Mouse (Mus musculus): ENCODE results near the gene Lrmp. TPM values are rescaled to one million over a fixed set of nuclear protein-coding genes. Genes with fewer than 3 reads are reported as not detected.

The Lrmp gene
- total and polyA plus RNA-seq, 3 experiments: 92.3 to 163 (median 155) TPM

DNA sequence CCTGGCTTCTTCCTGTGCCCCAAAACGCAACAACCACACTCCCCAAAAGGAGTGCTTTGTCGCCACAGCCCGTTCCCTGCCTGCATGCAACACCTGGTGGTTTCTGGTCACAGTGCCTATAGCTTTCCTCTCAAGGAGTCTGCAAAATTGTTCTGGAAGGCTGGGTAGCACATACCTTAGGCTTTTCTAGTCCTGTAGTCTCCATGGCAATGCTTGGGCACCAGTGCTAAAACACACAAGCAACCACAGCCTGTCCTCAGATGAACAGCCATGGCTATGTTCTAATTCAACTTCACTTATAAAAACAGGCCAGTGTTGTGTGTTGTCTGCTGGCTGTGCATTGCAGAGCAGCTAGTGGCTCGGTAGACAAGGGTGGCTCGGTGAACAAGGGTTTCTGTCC lies 21.4 kb downstream of the Lrmp start:
- Histone ChIP-seq H3K4me3 (replicated peaks in 1 of 3; ENCODE audit: low read depth in 2 of 3, low read length in 2 of 3, poor library complexity in 1 of 3) (no peak overlapping the region), H3K4me1 (ENCODE audit: control insufficient read depth in 1 of 2, insufficient read depth in 2 of 2) (peaks cover 38 to 93% of the 10 kb centered on the region in 2 experiments), H3K9ac (ENCODE audit: insufficient read depth, low read depth) (no peak overlapping the region), H3K27me3 (replicated peaks) (no peaks in the 10 kb centered on the region), H3K36me3 (replicated peaks in 1 of 2; ENCODE audit: control insufficient read depth in 1 of 2, insufficient read depth in 1 of 2, low read length in 1 of 2) (peaks cover 21 to 85% of the 10 kb centered on the region in 2 experiments), H3K9me3 (replicated peaks; ENCODE audit: low read length) (no peaks in the 10 kb centered on the region), H3K27ac (ENCODE audit: insufficient read depth, low read depth) (no peak overlapping the region), H3K79me2 (replicated peaks; ENCODE audit: control insufficient read depth, extremely low read depth, insufficient read depth, poor library complexity, severe bottlenecking) (peaks cover 13% of the 10 kb centered on the region), H3K4me2 (ENCODE audit: insufficient read depth, low read depth, poor library complexity, severe bottlenecking) (no peak overlapping the region)
- no peak for DNase-seq (ENCODE audit: extremely low read depth)
- dilution Hi-C loops (cut with MboI; ENCODE audit: extremely low pct_ligation_motif_present, extremely low pct_unique_long_range_greater_than_20kb, low sequenced_read_pairs): no loop called here
- no peak for TF ChIP-seq ZC3H11A (IDR thresholded peaks at IDR 0.05; ENCODE audit: low read depth, low read length)
- no peak for TF ChIP-seq POLR2A (IDR thresholded peaks at IDR 0.05; ENCODE audit: low read depth, low read length)
- no peak for TF ChIP-seq POLR2AphosphoS2 (IDR thresholded peaks at IDR 0.05; ENCODE audit: low read depth, low read length)
- TF ChIP-seq NRF1 (IDR thresholded peaks at IDR 0.05; ENCODE audit: low read depth, low read length): no peak
- in situ Hi-C loops (cut with MboI; ENCODE audit: low pct_ligation_motif_present, low pct_unique_long_range_greater_than_20kb, low sequenced_read_pairs): no loop called here

DNA sequence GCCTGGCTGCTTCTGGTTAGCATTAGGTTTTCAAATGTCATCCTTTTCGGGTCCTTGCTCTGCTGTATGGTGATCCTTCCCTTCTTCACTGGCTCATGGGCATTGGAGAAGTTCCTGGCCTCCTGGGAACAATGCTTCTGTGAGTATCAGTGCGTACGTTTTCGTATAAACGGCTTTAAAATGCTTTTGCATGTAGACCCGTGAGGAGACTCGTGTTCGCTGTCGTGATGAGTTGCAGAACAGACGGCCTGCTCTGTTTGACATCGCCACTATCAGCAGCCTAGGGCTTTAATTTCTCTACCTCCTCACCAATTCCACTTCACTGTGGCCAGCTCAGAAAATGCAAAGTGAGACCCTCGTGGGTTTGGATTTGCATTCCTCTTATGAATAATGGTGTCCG lies 23.8 kb downstream of the Lrmp start:
- dilution Hi-C loops (cut with MboI; ENCODE audit: extremely low pct_ligation_motif_present, extremely low pct_unique_long_range_greater_than_20kb, low sequenced_read_pairs) (no loop called here), in situ Hi-C loops (cut with MboI; ENCODE audit: low pct_ligation_motif_present, low pct_unique_long_range_greater_than_20kb, low sequenced_read_pairs) (no loop called here)
- no peak for TF ChIP-seq HCFC1 (IDR thresholded peaks at IDR 0.05; ENCODE audit: low read depth, low read length)
- TF ChIP-seq TCF12 (IDR thresholded peaks at IDR 0.05; ENCODE audit: low read depth, low read length): no peak
- TF ChIP-seq SIN3A (IDR thresholded peaks at IDR 0.05; ENCODE audit: low read length): no peak
- TF ChIP-seq KAT2A (IDR thresholded peaks at IDR 0.05; ENCODE audit: insufficient replicate concordance, low read length): no peak
- no peak for TF ChIP-seq MEF2A (IDR thresholded peaks at IDR 0.05; ENCODE audit: borderline replicate concordance, low read depth, low read length)
- no peak for TF ChIP-seq UBTF (IDR thresholded peaks at IDR 0.05; ENCODE audit: low read depth, low read length)
- H3K4me2 ChIP-seq (ENCODE audit: insufficient read depth, low read depth, poor library complexity, severe bottlenecking): no peak overlapping the region
- no peaks in the 10 kb centered on the region for H3K27me3 ChIP-seq (replicated peaks)
- H3K9me3 ChIP-seq (replicated peaks; ENCODE audit: low read length): no peaks in the 10 kb centered on the region
- H3K79me2 ChIP-seq (replicated peaks; ENCODE audit: control insufficient read depth, extremely low read depth, insufficient read depth, poor library complexity, severe bottlenecking): peaks cover 6% of the 10 kb centered on the region
- no peak overlapping the region for H3K9ac ChIP-seq (ENCODE audit: insufficient read depth, low read depth)
- peaks cover 42 to 100% of the 10 kb centered on the region in 2 experiments for H3K4me1 ChIP-seq (ENCODE audit: control insufficient read depth in 1 of 2, insufficient read depth in 2 of 2)
- peak; percentile 64 for DNase-seq (ENCODE audit: extremely low read depth)
- peaks cover 33 to 98% of the 10 kb centered on the region in 2 experiments for H3K36me3 ChIP-seq (replicated peaks in 1 of 2; ENCODE audit: control insufficient read depth in 1 of 2, insufficient read depth in 1 of 2, low read length in 1 of 2)
- H3K27ac ChIP-seq (ENCODE audit: insufficient read depth, low read depth): peak overlapping the region; percentile 30; the same call in 1 of the 2 replicates
- H3K4me3 ChIP-seq (replicated peaks in 1 of 3; ENCODE audit: low read depth in 2 of 3, low read length in 2 of 3, poor library complexity in 1 of 3): no peak overlapping the region

DNA sequence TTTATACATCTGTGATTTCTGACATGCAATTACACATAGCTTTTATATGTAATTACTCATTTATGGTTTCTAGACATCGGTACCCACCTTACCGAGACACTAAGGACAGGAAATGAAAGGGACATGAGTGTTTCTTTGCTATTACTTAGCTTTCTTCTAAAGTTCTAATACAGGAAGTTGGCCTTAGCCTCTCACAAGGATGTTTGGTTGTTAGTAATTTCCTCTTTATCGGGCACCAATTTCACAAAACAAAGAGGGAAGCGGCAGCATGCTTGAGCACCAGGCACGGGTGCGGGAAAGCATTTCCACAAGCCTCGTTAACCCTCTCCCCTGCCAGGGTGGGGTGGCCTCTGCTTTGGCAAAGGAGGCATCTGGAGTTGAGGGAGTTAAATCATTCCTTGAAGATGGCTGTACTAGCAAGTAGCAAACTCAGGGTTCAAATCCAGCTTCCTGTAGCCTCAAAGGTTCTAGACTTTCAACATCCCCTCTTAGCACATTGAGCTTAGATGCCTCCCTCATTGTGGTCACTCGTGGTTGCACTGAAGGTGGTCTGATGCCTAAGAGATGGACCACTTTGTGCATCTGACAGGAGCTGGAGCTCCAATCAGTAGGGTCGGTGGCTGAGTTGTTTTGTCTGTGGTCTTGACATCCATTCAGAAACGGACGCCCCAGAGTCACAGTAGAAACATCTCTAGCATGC lies 24.5 kb downstream of the Lrmp start:
- H3K4me2 ChIP-seq (ENCODE audit: insufficient read depth, low read depth, poor library complexity, severe bottlenecking): no peak overlapping the region
- TF ChIP-seq RCOR1 (conservative IDR thresholded peaks at IDR 0.05; ENCODE audit: low read depth, low read length) (no peak), USF1 (IDR thresholded peaks at IDR 0.05; ENCODE audit: low read depth, low read length) (no peak), SMC3 (IDR thresholded peaks at IDR 0.05; ENCODE audit: low read depth, low read length) (no peak), ZC3H11A (IDR thresholded peaks at IDR 0.05; ENCODE audit: low read depth, low read length) (no peak), MXI1 (IDR thresholded peaks at IDR 0.05; ENCODE audit: low read depth, low read length) (no peak), JUN (IDR thresholded peaks at IDR 0.05; ENCODE audit: insufficient read depth, low read depth, low read length) (no peak)
- dilution Hi-C loops (cut with MboI; ENCODE audit: extremely low pct_ligation_motif_present, extremely low pct_unique_long_range_greater_than_20kb, low sequenced_read_pairs): no loop called here

More for the DNA sequence above, 24.5 kb downstream of the Lrmp start:
- H3K4me3 ChIP-seq (replicated peaks in 1 of 3; ENCODE audit: low read depth in 2 of 3, low read length in 2 of 3, poor library complexity in 1 of 3): no peak overlapping the region
- peaks cover 4% of the 10 kb centered on the region for H3K79me2 ChIP-seq (replicated peaks; ENCODE audit: control insufficient read depth, extremely low read depth, insufficient read depth, poor library complexity, severe bottlenecking)
- in situ Hi-C loops (cut with MboI; ENCODE audit: low pct_ligation_motif_present, low pct_unique_long_range_greater_than_20kb, low sequenced_read_pairs): no loop called here
- H3K4me1 ChIP-seq (ENCODE audit: control insufficient read depth in 1 of 2, insufficient read depth in 2 of 2): peaks cover 43 to 100% of the 10 kb centered on the region in 2 experiments
- H3K27ac ChIP-seq (ENCODE audit: insufficient read depth, low read depth): peak overlapping the region; percentile 41
- H3K9me3 ChIP-seq (replicated peaks; ENCODE audit: low read length): no peaks in the 10 kb centered on the region
- no peaks in the 10 kb centered on the region for H3K27me3 ChIP-seq (replicated peaks)
- peaks cover 34 to 94% of the 10 kb centered on the region in 2 experiments for H3K36me3 ChIP-seq (replicated peaks in 1 of 2; ENCODE audit: control insufficient read depth in 1 of 2, insufficient read depth in 1 of 2, low read length in 1 of 2)
- no peak overlapping the region for H3K9ac ChIP-seq (ENCODE audit: insufficient read depth, low read depth)
- no peak for DNase-seq (ENCODE audit: extremely low read depth)

All from CH12.LX (cell line).